Mouse (Mus musculus) lung, postnatal 36 days (tissue): ENCODE measurements around the gene Scamp5.

Source experiments
- DNase-seq: peaks from one replicate; pipeline ENCODE4 v3.0.0; 2022; ENCODE audit warnings: mixed read lengths

The Scamp5 gene

GRCm38 (mm10) chr9:57407120-57407905 is 60.5 kb downstream of the Scamp5 start:
- DNase-seq: no peak

- DNase-seq: no peak
These were observed 61.5 kb downstream of the Scamp5 start for GRCm38 (mm10) chr9:57406395-57406794.

- DNase-seq: no peak
These were observed 63.8 kb downstream of the Scamp5 start for GRCm38 (mm10) chr9:57404036-57404435.

DNA sequence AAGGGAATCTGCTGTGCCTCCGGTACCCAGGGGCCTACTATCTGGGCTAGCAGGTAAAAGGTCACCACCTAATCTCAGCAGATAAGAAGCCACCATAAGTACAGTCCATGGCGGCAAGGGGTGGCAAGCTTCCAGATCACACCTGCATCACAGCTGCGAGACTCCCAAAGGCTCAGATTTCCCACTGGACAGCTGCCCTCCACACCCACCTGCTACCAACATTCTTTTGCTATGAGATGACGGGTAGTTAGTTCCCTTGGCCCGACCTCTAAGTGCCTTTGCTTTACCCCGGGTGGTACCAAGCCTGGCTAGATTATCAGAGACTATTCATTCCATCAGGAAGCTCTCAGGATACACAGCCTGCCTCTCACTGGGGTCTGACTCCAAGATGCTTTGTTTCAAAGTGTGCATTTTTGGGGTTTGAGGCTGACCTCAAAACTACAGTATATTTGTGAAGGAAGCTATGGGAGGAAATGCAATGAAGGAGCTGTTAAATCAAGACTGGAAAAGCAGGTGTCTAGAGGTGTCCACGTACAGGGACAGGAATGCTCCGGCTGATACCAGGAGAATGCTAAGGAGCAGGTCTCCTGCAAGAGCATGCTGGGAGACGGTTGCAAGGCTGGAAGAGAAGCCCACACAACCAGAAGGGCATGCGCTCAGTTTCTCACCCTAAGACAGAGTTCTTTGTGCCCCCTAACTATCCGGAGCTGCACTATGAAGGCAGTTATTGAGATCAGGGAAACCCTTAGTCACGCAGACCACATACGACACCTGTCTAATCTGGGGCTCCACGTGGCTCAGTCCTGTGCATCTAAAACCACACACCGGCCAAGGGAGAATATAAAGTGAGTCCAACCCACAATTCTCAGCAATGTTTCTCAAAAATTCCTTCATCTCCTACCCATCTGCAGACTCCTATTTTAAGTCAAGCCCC is 65.3 kb downstream of the Scamp5 start:
- no peak for DNase-seq

DNA sequence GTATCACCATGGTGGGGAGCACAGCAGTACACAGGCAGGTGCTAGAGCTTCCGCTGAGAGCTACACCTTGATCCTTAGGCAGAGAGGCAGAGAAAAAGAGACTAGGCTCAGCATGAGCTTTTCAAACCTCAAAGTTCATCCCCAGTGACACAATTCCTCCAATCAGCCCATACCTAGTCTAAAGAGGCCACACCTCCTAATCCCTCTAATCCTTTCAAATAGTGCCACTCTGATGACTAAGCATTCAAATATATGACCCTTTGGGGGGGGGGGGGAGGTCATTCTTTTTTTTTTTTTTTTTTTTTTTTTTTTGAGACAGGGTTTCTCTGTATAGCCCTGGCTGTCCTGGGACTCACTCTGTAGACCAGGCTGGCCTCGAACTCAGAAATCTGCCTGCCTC is 69.1 kb downstream of the Scamp5 start:
- no peak for DNase-seq

- DNase-seq: no peak
These were observed 75.0 kb downstream of the Scamp5 start for GRCm38 (mm10) chr9:57392892-57393291.
